Mouse (Mus musculus): ENCODE data around the gene Slc39a13. TPM values are rescaled to one million over a fixed set of nuclear protein-coding genes. Genes with fewer than 3 reads are reported as not detected.

The Slc39a13 gene
- total and polyA plus RNA-seq, 2 experiments from 2014 or later: 22.3 to 26.8 TPM

GRCm38 (mm10) chr2:91090827-91091226 lies 20.6 kb upstream of the Slc39a13 start:
- H3K4me2 ChIP-seq (ENCODE audit: low read depth): no peak overlapping the region
- H3K4me3 ChIP-seq (ENCODE audit: low read depth, low read length): no peak overlapping the region
- ATAC-seq (no peak), DNase-seq (no peak)
- no peaks in the 10 kb centered on the region for H3K36me3 ChIP-seq (ENCODE audit: insufficient read depth)
- H3K9ac ChIP-seq: no peak overlapping the region
- H3K27me3 ChIP-seq (ENCODE audit: insufficient read depth, low read length): no peaks in the 10 kb centered on the region
- no peaks in the 10 kb centered on the region for H3K9me3 ChIP-seq (ENCODE audit: low read length)
- no peak overlapping the region for H3K27ac ChIP-seq (ENCODE audit: low read depth, low read length)
- 73% methylated on average over 6 of the region's 6 CpGs for WGBS
- TF ChIP-seq CTCF (IDR thresholded peaks at IDR 0.05; ENCODE audit: low read depth): no peak
- no peaks in the 10 kb centered on the region for H3K4me1 ChIP-seq (ENCODE audit: insufficient read depth)

GRCm38 (mm10) chr2:91090208-91090607 lies 20.0 kb upstream of the Slc39a13 start:
- ATAC-seq: no peak
- no peaks in the 10 kb centered on the region for H3K4me1 ChIP-seq (ENCODE audit: insufficient read depth)
- no peak overlapping the region for H3K4me2 ChIP-seq (ENCODE audit: low read depth)
- 75% methylated on average over 6 of the region's 6 CpGs for WGBS
- no peak overlapping the region for H3K4me3 ChIP-seq (ENCODE audit: low read depth, low read length)
- no peak overlapping the region for H3K9ac ChIP-seq
- no peak for TF ChIP-seq CTCF (IDR thresholded peaks at IDR 0.05; ENCODE audit: low read depth)
- no peaks in the 10 kb centered on the region for H3K36me3 ChIP-seq (ENCODE audit: insufficient read depth)
- no peak for DNase-seq
- H3K27me3 ChIP-seq (ENCODE audit: insufficient read depth, low read length): no peaks in the 10 kb centered on the region
- no peaks in the 10 kb centered on the region for H3K9me3 ChIP-seq (ENCODE audit: low read length)
- H3K27ac ChIP-seq (ENCODE audit: low read depth, low read length): no peak overlapping the region

DNA sequence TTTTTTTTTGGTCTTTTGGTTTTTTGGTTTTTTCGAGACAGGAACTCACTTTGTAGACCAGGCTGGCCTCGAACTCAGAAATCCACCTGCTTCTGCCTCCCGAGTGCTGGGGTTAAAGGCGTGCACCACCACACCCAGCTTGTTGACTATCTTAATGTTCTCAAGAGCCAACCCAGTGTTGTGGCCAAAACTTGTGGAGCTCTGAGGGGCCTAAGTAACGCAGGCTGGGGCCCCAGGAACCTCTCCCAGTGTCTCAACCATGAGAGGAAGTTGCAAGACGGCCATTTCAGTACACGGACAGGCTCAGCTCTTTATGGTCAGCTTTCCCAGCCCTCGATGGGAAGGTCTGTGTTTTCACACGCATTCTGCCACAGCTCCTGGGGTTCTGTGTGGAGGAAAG lies 18.8 kb upstream of the Slc39a13 start:
- WGBS: 82% methylated on average over 9 of the region's 9 CpGs
- H3K9ac ChIP-seq: no peak overlapping the region
- H3K9me3 ChIP-seq (ENCODE audit: low read length): no peaks in the 10 kb centered on the region
- H3K4me2 ChIP-seq (ENCODE audit: low read depth): no peak overlapping the region
- no peak overlapping the region for H3K27ac ChIP-seq (ENCODE audit: low read depth, low read length)
- H3K4me1 ChIP-seq (ENCODE audit: insufficient read depth): no peaks in the 10 kb centered on the region
- DNase-seq: no peak
- no peaks in the 10 kb centered on the region for H3K36me3 ChIP-seq (ENCODE audit: insufficient read depth)
- no peak for TF ChIP-seq CTCF (IDR thresholded peaks at IDR 0.05; ENCODE audit: low read depth)
- H3K4me3 ChIP-seq (ENCODE audit: low read depth, low read length): no peak overlapping the region
- H3K27me3 ChIP-seq (ENCODE audit: insufficient read depth, low read length): no peaks in the 10 kb centered on the region
- ATAC-seq: no peak

DNA sequence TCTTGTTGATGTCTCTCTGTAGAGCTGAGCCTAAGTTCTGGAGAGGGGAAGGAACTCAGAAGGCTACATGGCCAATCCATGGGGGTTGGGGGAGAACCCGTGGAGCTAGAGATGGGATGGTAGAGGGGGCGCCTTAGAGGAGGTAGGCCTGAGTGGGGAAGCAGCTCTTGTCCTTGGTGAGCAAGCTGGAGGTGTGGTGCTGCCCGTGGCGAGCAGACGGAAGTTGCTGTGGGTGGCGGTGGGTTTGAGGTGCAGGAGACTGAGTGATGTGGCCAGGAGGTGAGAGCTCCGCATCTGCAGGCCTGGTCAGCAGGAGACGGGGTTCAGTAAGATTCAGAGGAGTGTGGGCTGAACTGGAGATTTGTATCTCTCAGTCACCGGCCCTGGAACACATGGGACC lies 17.2 kb upstream of the Slc39a13 start:
- Histone ChIP-seq H3K4me1 (ENCODE audit: insufficient read depth) (no peaks in the 10 kb centered on the region), H3K9ac (no peak overlapping the region), H3K4me2 (ENCODE audit: low read depth) (no peak overlapping the region), H3K9me3 (ENCODE audit: low read length) (no peaks in the 10 kb centered on the region), H3K27me3 (ENCODE audit: insufficient read depth, low read length) (no peaks in the 10 kb centered on the region), H3K27ac (ENCODE audit: low read depth, low read length) (no peak overlapping the region), H3K36me3 (ENCODE audit: insufficient read depth) (no peaks in the 10 kb centered on the region), H3K4me3 (ENCODE audit: low read depth, low read length) (no peak overlapping the region)
- ATAC-seq (no peak), DNase-seq (no peak)
- WGBS: 91% methylated on average over 9 of the region's 9 CpGs
- no peak for TF ChIP-seq CTCF (IDR thresholded peaks at IDR 0.05; ENCODE audit: low read depth)

DNA sequence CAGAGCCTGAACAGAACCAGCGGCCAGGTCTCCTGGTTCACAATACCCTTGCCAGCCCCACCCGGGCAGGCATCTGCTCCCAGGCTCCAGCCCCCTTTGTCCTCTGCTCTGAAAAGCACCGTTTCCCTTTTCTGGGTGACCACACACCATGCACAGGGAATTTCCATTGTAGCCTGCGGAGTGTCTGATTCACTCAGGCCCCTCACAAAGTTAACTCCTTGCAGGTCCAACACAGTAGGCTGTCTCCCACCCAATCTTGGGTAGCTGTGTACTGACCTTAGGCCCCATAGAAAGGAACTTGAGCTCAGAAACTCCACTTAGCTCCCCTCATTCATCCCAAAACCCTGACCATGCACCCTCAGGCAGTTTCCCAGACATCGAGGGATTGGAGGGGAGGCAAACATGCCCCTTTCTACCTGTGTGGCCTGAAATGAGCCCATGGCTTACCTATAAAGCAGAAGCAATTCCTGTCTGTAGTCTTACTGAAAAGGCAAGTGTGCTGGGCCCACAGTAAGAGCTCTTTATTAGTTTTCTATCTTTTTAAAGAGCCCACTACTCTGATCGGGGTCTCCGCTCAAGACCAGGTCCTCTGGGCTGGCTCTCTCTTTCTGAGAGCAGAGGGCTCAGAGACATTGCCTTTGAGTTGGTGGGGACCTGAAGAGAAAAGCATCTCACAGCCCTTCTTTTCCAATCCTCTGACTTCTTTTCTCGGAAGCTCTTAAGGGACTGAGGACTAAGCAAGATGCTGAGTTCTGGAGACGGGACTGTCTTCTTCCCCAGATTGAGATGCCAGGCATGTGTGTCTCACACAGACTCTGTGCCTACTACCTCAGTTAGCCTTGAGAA lies 16.4 kb upstream of the Slc39a13 start:
- Histone ChIP-seq H3K9ac (no peak overlapping the region), H3K27ac (ENCODE audit: low read depth, low read length) (no peak overlapping the region), H3K4me1 (ENCODE audit: insufficient read depth) (no peaks in the 10 kb centered on the region), H3K4me3 (ENCODE audit: low read depth, low read length) (no peak overlapping the region), H3K4me2 (ENCODE audit: low read depth) (no peak overlapping the region), H3K9me3 (ENCODE audit: low read length) (no peaks in the 10 kb centered on the region), H3K27me3 (ENCODE audit: insufficient read depth, low read length) (no peaks in the 10 kb centered on the region), H3K36me3 (ENCODE audit: insufficient read depth) (no peaks in the 10 kb centered on the region)
- no peak for TF ChIP-seq CTCF (IDR thresholded peaks at IDR 0.05; ENCODE audit: low read depth)
- ATAC-seq: no peak
- WGBS: 49% methylated on average over 9 of the region's 9 CpGs
- no peak for DNase-seq

GRCm38 (mm10) chr2:91085494-91086391 lies 15.5 kb upstream of the Slc39a13 start:
- no peaks in the 10 kb centered on the region for H3K4me1 ChIP-seq (ENCODE audit: insufficient read depth)
- H3K27me3 ChIP-seq (ENCODE audit: insufficient read depth, low read length): no peaks in the 10 kb centered on the region
- H3K4me3 ChIP-seq (ENCODE audit: low read depth, low read length): no peak overlapping the region
- no peaks in the 10 kb centered on the region for H3K36me3 ChIP-seq (ENCODE audit: insufficient read depth)
- TF ChIP-seq CTCF (IDR thresholded peaks at IDR 0.05; ENCODE audit: low read depth): no peak
- H3K9ac ChIP-seq: no peak overlapping the region
- 83% methylated on average over 14 of the region's 14 CpGs for WGBS
- no peak for ATAC-seq
- H3K4me2 ChIP-seq (ENCODE audit: low read depth): no peak overlapping the region
- no peaks in the 10 kb centered on the region for H3K9me3 ChIP-seq (ENCODE audit: low read length)
- DNase-seq: no peak
- no peak overlapping the region for H3K27ac ChIP-seq (ENCODE audit: low read depth, low read length)

All from forebrain, postnatal 0 days (tissue).